Mouse (Mus musculus): Measurements from ENCODE around the gene Serpina7. TPM values are rescaled to one million over a fixed set of nuclear protein-coding genes. Genes with fewer than 3 reads are reported as not detected.
A peak's percentile ranks its signal among the peaks of the same experiment; 100 is the strongest.

Serpina7 gene
- not detected for total RNA-seq (2021)
- long read RNA-seq, experiment 1: 0 reads
- long read RNA-seq, experiment 2: 0 reads

DNA sequence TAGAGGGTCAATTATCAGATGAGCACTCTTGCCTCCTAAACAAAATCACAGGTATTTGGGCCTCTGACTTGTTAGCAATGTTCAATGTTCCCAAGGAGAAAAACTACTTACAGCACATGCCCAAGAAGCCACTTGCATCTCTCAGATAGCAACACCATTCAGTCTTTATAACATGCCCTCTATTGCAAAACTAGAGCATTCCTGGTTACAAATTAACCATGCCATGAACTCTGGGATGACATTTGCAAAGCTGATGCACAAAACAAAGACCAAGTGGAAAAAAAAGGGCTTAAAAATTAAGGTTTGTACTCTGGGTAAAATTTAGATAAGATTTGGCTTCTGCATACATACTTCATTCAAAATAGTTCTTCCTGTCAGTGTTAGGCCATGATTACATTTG is at the start of gene Serpina7:
Gene Serpina7 (minus strand): TSS at position 160 of the 400 bp plus-strand sequence.
- DNase-seq (ENCODE audit: low spot score in 2 of 2): no peak

DNA sequence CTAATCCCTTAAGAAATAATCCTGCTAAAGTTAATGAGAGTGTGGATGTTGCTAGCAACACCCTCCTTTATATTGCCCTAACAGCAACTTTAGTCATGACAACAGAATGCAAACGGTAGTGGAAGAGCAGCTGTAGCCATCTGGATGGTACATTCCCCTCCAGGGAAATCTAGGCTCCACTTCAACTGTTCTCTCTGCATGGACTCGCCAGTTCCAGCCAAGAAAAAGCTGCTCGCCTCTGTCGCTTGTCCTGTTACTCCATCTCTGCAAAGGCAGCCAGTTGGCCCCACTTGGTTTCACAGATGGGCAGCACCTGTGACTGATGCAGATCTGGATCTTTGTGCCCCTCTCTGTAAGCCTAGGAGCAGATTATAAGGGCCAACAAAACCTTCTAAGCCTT is 49.0 kb upstream of the Serpina7 start:
- peak in 1 of 2 experiments; percentile 10 for DNase-seq (ENCODE audit: low spot score in 2 of 2)

DNA sequence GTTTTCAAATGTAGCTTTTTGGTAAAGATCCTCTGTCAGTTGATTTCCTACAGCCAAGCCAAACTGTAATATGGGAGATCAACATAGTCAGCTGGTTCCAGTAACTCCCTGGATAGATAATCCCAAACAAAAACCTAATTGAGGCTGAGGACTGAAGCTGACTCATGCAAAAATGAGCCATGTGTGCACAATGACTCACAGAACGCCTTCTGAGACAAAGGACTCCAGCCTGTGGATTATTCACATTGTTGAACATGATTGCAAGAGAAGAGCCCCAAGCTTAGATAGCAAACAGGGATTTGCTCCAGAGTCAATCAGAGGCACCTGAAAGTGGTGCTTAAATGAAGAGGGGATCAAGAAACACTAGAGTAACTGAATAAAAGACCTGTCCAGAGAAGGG is 12.2 kb upstream of the Serpina7 start:
- no peak for DNase-seq (ENCODE audit: low spot score in 2 of 2)

DNA sequence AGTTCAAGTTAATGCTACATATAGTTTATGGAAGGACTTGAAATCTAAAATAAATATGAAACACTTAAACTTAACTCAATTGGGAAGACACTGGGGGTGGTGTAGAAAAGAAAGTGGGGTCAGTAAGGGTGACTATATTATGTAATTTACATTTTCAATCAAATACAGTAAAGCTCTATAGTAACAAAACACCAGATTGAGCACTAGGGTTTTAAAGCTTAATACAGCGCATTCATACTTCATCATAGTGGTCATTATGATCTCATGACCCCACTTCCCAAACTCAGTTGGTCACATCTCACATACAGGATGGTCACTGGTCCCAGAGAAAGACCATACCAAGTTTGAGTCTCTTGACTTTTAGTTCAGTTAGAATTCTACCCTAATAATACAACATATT is 907 bp upstream of the Serpina7 start, which contains the start of gene 4930513O06Rik:
Gene 4930513O06Rik (plus strand): TSS at position 301 of the 400 bp plus-strand sequence.
- DNase-seq (ENCODE audit: low spot score in 2 of 2): no peak

DNA sequence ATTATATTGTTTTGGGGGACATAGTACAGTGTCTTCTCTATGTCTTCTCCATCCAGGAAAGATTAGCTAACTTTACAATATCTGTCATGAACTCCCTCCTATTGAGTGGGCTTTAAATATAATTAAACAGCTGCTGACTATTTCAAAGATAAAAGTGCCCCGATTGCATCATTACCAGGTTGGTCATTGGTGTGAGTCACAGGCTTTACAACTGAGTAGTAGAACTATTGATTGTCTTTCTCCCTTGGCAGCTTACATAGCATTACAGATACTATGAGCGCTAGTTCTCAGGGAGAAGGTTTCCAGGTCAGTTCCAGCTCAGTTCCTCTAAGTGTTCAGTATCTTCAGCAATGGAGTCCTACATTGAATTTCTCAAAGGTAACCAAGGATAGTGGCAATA is 6.5 kb downstream of the Serpina7 start:
- no peak for DNase-seq (ENCODE audit: low spot score in 2 of 2)

DNA sequence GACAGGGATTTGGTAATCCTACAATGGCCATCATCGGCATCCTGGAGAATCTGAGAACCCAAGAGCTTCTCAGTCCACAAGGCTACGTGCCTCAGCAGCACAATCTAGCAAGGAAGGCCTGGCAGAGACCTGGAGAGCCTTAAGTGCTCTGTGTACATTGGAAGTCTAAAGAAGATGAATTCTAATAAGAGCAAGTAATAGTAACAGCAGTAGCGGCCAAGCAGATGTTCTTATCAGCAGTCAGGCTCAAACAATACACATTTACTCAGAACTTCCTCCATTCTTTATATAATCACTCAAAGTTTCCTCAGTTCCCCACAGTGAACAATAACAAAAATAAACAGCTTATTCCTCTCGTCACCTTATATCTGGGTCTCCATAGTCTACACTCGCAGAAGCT is 21.0 kb downstream of the Serpina7 start:
- no peak for DNase-seq (ENCODE audit: low spot score in 2 of 2)

DNA sequence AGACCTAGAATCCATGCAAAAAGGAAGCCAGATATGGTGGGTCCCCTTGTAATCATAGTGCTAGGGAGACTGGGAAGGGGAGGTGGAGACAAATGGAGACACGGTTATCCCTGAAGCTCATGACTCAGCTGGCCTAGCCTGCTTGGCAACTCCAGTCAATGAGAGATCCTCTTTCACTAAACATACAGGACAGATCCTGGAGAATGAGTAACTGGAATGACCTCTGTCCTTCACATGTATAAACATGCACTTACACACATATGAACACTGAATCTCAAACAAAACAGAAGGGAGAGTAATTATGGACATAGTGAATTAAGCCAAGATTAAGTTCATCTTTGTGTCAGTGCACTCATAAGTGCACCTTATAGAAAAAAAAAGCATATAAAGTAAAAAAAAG is 31.9 kb downstream of the Serpina7 start:
- DNase-seq (ENCODE audit: low spot score in 2 of 2): no peak

DNA sequence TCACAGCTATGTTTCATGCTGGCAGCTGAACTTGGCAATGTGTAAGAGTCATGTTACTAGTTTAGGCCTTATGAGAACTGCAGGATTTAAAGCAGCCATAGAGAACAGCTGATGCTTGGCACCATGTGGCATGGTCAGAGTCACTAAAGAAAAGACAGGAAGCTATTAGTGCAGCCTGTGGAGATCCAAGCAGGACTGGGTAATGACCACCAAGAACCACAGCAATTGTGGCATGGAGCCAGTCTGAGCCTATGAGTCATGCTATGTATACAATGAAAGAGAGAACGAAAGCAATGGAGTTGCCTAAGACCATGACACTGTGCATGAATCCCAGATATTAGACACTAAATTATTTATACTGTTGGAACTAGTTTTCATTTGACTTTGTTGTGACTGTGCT is 33.1 kb downstream of the Serpina7 start:
- DNase-seq (ENCODE audit: low spot score in 2 of 2): no peak

DNA sequence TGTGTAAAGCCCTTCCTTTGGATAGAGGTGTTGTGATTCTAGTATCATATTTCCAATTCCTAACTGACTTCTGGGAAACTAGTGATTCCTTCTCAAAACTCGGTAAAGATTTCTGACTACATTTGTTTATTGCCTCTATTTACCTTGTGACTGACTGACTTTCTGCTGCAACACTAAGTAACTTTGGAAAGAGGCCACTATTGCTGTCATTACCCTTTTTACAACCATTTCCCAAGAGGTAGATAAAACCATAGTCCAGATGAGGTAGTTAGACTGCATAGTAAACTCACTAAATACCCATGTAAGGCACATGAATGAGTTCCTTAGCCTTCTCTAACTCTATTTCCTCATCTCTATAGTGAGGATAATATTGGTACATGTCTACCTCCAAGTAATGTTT is 43.9 kb downstream of the Serpina7 start:
- DNase-seq (ENCODE audit: low spot score in 2 of 2): no peak

DNA sequence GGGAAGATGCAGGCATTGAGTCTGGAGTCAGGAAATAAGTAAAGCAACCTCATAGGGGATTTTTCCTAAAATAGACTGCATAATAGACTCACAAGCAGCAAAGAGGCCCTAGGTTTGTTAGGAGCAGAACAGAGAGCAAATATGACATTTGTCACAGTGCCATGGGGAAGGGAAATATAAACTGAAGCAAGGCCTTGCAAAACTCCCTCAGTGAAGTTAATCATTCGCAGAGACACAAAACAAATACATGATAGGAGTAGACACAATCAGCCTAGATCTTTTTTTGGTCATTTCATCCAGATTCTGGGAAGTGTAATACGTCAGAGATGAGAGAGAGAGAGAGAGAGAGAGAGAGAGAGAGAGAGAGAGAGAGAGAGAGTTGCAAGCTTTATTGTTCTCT is 45.7 kb downstream of the Serpina7 start:
- DNase-seq (ENCODE audit: low spot score in 2 of 2): no peak

DNA sequence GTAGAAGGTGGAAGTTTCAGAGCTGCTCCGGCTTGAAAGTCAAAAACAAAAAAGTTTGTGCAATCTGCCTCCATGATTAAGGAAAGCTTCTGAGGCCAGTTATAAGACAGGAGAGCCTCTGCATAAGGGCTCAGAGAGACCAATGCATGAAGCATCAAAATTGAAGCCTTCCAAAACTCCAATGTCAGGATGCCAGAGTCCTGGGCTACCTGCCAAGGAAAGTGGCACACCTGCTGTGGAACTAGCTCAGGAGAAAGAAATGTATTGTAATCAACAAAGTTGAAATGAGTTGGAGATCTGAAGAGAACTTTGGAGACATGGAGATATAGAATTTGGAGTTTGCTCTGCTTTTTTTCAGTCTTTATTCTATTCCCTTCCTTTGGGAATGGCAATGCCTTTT is 47.4 kb downstream of the Serpina7 start:
- DNase-seq (ENCODE audit: low spot score in 2 of 2): no peak

Other genes with a start within 250 kb of the Serpina7 start
- gene Nrk, start 170.8 kb downstream of the Serpina7 start, total RNA-seq (2021): under 1 TPM; 0.28 to 0.33 TPM
- gene 4930513O06Rik, start 1.0 kb upstream of the Serpina7 start, total RNA-seq (2021): not detected
- not detected for gene 4933428M09Rik, start 94.0 kb upstream of the Serpina7 start, total RNA-seq (2021)
- gene Mum1l1, start 124.8 kb upstream of the Serpina7 start, total RNA-seq (2021): 1 to 10 TPM; 3.7 to 8.9 TPM
- gene Trap1a, start 248.4 kb upstream of the Serpina7 start, total RNA-seq (2021): not detected

All from layer of hippocampus, postnatal 14 days (tissue).